Mouse (Mus musculus): ENCODE data around the gene Dgke. TPM values are rescaled to one million over a fixed set of nuclear protein-coding genes. Genes with fewer than 3 reads are reported as not detected.
"Not testable (repeated sequence)": the region's sequence is repeated elsewhere in the genome, so short reads cannot be mapped to it uniquely, and the experiment has no call there.

The Dgke gene
- polyA plus RNA-seq, 1 experiment: 12.8 TPM

DNA sequence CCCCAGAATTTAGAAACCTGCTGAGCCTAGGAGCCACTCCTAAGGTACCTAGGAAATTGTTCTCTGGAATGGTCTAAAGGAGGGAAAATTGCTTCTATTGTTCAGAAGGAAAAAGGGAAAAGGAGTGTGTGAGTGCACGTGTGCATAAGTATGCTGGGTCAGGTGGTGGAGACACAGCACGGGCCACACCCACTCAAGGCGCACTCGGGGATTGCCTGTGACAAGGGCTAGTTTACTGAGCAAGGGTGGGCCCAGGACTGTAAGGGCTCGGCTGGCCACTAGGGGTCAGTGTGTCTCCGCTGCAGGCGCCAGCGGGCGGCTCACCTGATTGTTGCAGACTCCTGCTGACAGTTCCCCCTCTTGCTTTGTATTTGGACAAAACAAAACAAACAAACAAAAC is 33.8 kb upstream of the Dgke start:
- no peak overlapping the region for H3K4me3 ChIP-seq (ENCODE audit: low read depth, low read length)
- no peak overlapping the region for H3K9ac ChIP-seq (ENCODE audit: low read depth, poor library complexity, severe bottlenecking)
- 0 out of 2 replicates have a peak, but pooled peaks cover 2% of the 10 kb centered on the region for H3K9me3 ChIP-seq (replicated peaks; ENCODE audit: control insufficient read depth, insufficient read depth, low read length, poor library complexity, severe bottlenecking)
- TF ChIP-seq POLR2A (IDR thresholded peaks at IDR 0.05; ENCODE audit: insufficient read depth, low read length) (no peak), EP300 (IDR thresholded peaks at IDR 0.05; ENCODE audit: insufficient read depth, low read depth, low read length) (no peak), CTCF (IDR thresholded peaks at IDR 0.05; ENCODE audit: low read depth, low read length) (peak; percentile 97)
- no peaks in the 10 kb centered on the region for H3K27me3 ChIP-seq (ENCODE audit: control insufficient read depth, insufficient read depth, low read length, poor library complexity, severe bottlenecking)
- H3K36me3 ChIP-seq (ENCODE audit: control insufficient read depth, insufficient read depth, low read length, poor library complexity, severe bottlenecking): no peaks in the 10 kb centered on the region
- H3K27ac ChIP-seq (ENCODE audit: insufficient read depth, low read length): no peak overlapping the region
- no peaks in the 10 kb centered on the region for H3K4me1 ChIP-seq (ENCODE audit: control insufficient read depth, insufficient read depth, low read length)

DNA sequence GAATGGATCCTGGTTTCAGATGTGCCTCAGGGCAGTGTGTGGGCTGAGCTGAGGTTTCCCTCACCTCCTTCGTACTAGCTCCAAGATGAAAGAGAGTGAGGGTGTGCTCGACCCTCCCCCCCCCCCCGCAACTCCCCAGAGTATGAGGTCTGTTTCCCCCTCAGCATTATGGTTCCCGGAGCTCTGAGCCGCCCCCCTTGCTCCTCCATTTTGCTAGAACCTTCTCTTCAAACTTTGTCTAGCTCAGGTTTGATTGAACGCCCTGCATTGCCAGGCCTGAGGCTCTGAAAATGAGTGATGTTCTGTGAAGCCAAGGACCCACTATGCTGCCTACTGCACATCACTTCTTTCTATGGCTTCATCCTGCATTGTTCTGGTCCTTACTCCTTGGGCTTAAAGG is 32.3 kb upstream of the Dgke start:
- no peaks in the 10 kb centered on the region for H3K27me3 ChIP-seq (ENCODE audit: control insufficient read depth, insufficient read depth, low read length, poor library complexity, severe bottlenecking)
- no peaks in the 10 kb centered on the region for H3K9me3 ChIP-seq (replicated peaks; ENCODE audit: control insufficient read depth, insufficient read depth, low read length, poor library complexity, severe bottlenecking)
- no peak overlapping the region for H3K9ac ChIP-seq (ENCODE audit: low read depth, poor library complexity, severe bottlenecking)
- H3K4me3 ChIP-seq (ENCODE audit: low read depth, low read length): no peak overlapping the region
- no peak overlapping the region for H3K27ac ChIP-seq (ENCODE audit: insufficient read depth, low read length)
- H3K4me1 ChIP-seq (ENCODE audit: control insufficient read depth, insufficient read depth, low read length): no peaks in the 10 kb centered on the region
- no peaks in the 10 kb centered on the region for H3K36me3 ChIP-seq (ENCODE audit: control insufficient read depth, insufficient read depth, low read length, poor library complexity, severe bottlenecking)
- TF ChIP-seq EP300 (IDR thresholded peaks at IDR 0.05; ENCODE audit: insufficient read depth, low read depth, low read length) (no peak), CTCF (IDR thresholded peaks at IDR 0.05; ENCODE audit: low read depth, low read length) (no peak), POLR2A (IDR thresholded peaks at IDR 0.05; ENCODE audit: insufficient read depth, low read length) (no peak)

DNA sequence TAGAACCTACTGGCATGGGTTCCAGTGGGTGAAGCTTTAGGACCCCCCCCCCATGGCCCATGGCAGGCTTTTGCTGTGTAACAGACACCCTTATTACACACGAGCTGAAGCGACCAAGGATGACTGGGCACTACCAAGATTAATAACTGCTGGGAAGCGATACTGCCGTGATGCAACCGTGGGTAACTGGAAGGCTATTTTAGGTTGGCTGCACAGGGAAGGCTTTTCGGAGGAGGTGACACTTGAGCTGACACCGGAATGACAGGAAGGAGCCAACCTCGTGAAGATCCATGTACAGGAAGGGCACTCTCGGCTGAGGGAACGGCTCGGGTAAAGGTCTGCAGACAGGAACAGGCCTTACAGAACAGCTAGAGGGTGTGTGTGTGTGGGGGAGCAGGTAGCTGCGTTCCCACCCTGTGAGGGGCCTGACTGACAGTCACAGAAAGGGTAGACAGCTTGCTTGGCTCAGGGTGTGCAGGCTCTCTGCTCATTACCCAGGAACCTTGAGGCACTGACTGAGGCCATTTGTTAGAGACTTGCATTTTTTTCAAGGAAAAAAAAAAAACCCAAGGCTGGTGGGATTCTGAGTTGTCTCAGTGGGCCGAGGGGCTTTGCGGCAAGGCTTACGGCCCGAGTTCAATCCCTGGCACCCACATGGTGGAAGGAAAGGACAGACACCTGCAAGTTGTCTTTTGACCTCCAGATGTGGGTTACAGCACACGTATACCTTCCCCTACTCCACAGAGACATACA is 31.6 kb upstream of the Dgke start:
- no peaks in the 10 kb centered on the region for H3K9me3 ChIP-seq (replicated peaks; ENCODE audit: control insufficient read depth, insufficient read depth, low read length, poor library complexity, severe bottlenecking)
- no peak overlapping the region for H3K27ac ChIP-seq (ENCODE audit: insufficient read depth, low read length)
- no peak overlapping the region for H3K4me3 ChIP-seq (ENCODE audit: low read depth, low read length)
- no peak overlapping the region for H3K9ac ChIP-seq (ENCODE audit: low read depth, poor library complexity, severe bottlenecking)
- no peaks in the 10 kb centered on the region for H3K27me3 ChIP-seq (ENCODE audit: control insufficient read depth, insufficient read depth, low read length, poor library complexity, severe bottlenecking)
- no peaks in the 10 kb centered on the region for H3K36me3 ChIP-seq (ENCODE audit: control insufficient read depth, insufficient read depth, low read length, poor library complexity, severe bottlenecking)
- H3K4me1 ChIP-seq (ENCODE audit: control insufficient read depth, insufficient read depth, low read length): no peaks in the 10 kb centered on the region
- TF ChIP-seq POLR2A (IDR thresholded peaks at IDR 0.05; ENCODE audit: insufficient read depth, low read length) (no peak), EP300 (IDR thresholded peaks at IDR 0.05; ENCODE audit: insufficient read depth, low read depth, low read length) (no peak), CTCF (IDR thresholded peaks at IDR 0.05; ENCODE audit: low read depth, low read length) (no peak)

DNA sequence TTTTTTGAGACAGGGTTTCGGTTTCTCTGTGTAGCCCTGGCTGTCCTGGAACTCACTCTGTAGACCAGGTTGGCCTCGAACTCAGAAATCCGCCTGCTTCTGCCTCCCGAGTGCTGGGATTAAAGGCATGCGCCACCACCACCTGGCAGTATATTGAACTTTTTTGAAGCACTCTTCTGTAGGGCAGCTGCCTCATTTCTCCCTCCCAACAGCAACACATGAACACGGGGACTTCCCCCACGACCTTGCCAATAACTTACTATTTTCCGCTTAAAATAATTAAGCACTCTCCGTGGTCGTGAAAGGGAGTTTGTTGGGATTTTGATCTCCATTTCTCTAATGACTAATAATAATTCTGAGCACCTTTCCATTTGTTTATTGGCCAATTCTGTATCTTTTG is 30.6 kb upstream of the Dgke start:
- H3K4me1 ChIP-seq (ENCODE audit: control insufficient read depth, insufficient read depth, low read length); H3K27me3 ChIP-seq (ENCODE audit: control insufficient read depth, insufficient read depth, low read length, poor library complexity, severe bottlenecking); H3K9me3 ChIP-seq (replicated peaks; ENCODE audit: control insufficient read depth, insufficient read depth, low read length, poor library complexity, severe bottlenecking); H3K9ac ChIP-seq (ENCODE audit: low read depth, poor library complexity, severe bottlenecking); H3K27ac ChIP-seq (ENCODE audit: insufficient read depth, low read length); H3K36me3 ChIP-seq (ENCODE audit: control insufficient read depth, insufficient read depth, low read length, poor library complexity, severe bottlenecking); H3K4me3 ChIP-seq (ENCODE audit: low read depth, low read length): not testable (repeated sequence)

DNA sequence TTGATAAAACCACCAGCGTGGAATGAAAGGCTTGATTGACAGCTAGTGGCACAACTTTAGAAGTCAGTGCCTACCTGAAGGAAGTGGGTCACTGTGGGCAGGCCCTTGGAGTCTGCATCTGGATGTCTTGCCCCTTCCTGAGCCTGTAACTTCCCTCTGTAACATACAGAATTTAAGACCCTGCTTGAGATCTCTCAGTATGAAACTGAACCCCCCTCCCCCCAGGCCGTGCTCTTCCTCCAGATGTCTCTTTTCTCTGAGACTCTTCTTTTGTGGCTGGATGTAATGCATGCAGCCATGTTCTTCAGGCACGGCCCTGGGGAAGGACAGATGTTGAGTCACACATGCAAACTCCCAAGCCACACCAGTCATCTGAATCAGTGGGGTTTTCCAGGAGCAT is 28.7 kb upstream of the Dgke start:
- Histone ChIP-seq H3K4me1 (ENCODE audit: control insufficient read depth, insufficient read depth, low read length) (no peaks in the 10 kb centered on the region), H3K4me3 (ENCODE audit: low read depth, low read length) (no peak overlapping the region), H3K36me3 (ENCODE audit: control insufficient read depth, insufficient read depth, low read length, poor library complexity, severe bottlenecking) (no peaks in the 10 kb centered on the region), H3K27ac (ENCODE audit: insufficient read depth, low read length) (no peak overlapping the region), H3K9ac (ENCODE audit: low read depth, poor library complexity, severe bottlenecking) (no peak overlapping the region), H3K27me3 (ENCODE audit: control insufficient read depth, insufficient read depth, low read length, poor library complexity, severe bottlenecking) (no peaks in the 10 kb centered on the region), H3K9me3 (replicated peaks; ENCODE audit: control insufficient read depth, insufficient read depth, low read length, poor library complexity, severe bottlenecking) (no peaks in the 10 kb centered on the region)
- no peak for TF ChIP-seq EP300 (IDR thresholded peaks at IDR 0.05; ENCODE audit: insufficient read depth, low read depth, low read length)
- no peak for TF ChIP-seq CTCF (IDR thresholded peaks at IDR 0.05; ENCODE audit: low read depth, low read length)
- TF ChIP-seq POLR2A (IDR thresholded peaks at IDR 0.05; ENCODE audit: insufficient read depth, low read length): no peak

DNA sequence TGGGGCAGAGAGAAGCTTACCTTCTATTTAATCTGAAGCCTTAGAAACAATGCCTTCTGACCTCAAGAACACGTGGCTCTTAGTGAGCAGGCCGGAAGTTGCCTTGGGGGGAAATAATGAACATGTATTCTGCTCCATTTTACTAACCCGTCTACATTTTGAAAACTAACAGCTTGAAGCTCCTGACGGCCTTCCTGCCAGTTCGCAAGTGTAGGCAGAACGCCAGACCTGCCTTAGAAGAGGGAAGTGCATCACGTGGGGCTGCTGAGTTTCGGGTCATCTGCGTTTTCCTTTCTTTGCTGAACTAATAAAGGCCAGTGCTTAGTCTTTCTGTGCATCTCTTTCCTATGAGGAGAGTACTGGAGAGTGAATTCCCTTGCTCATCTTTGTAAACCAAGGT is 26.1 kb upstream of the Dgke start:
- Histone ChIP-seq H3K36me3 (ENCODE audit: control insufficient read depth, insufficient read depth, low read length, poor library complexity, severe bottlenecking) (no peaks in the 10 kb centered on the region), H3K9me3 (replicated peaks; ENCODE audit: control insufficient read depth, insufficient read depth, low read length, poor library complexity, severe bottlenecking) (no peaks in the 10 kb centered on the region), H3K27ac (ENCODE audit: insufficient read depth, low read length) (no peak overlapping the region), H3K27me3 (ENCODE audit: control insufficient read depth, insufficient read depth, low read length, poor library complexity, severe bottlenecking) (no peaks in the 10 kb centered on the region), H3K4me3 (ENCODE audit: low read depth, low read length) (no peak overlapping the region), H3K4me1 (ENCODE audit: control insufficient read depth, insufficient read depth, low read length) (no peaks in the 10 kb centered on the region), H3K9ac (ENCODE audit: low read depth, poor library complexity, severe bottlenecking) (no peak overlapping the region)
- TF ChIP-seq EP300 (IDR thresholded peaks at IDR 0.05; ENCODE audit: insufficient read depth, low read depth, low read length) (no peak), CTCF (IDR thresholded peaks at IDR 0.05; ENCODE audit: low read depth, low read length) (no peak), POLR2A (IDR thresholded peaks at IDR 0.05; ENCODE audit: insufficient read depth, low read length) (no peak)

DNA sequence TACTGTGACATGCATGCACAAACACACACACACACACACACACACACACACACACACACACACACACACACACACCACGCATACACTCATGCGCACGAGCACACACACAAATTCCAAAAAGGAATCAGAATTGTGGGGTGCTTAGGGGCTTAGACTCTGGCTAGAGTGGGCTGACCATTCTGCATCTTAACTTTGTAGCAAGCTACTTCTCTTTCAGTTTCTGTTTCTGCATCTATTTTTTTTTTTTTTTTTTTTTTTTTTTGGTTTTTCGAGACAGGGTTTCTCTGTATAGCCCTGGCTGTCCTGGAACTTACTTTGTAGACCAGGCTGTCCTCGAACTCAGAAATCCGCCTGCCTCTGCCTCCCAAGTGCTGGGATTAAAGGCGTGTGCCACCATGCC is 23.7 kb upstream of the Dgke start:
- not testable (repeated sequence) for H3K27me3 ChIP-seq (ENCODE audit: control insufficient read depth, insufficient read depth, low read length, poor library complexity, severe bottlenecking); H3K4me3 ChIP-seq (ENCODE audit: low read depth, low read length); H3K27ac ChIP-seq (ENCODE audit: insufficient read depth, low read length); H3K36me3 ChIP-seq (ENCODE audit: control insufficient read depth, insufficient read depth, low read length, poor library complexity, severe bottlenecking); H3K9ac ChIP-seq (ENCODE audit: low read depth, poor library complexity, severe bottlenecking); H3K9me3 ChIP-seq (replicated peaks; ENCODE audit: control insufficient read depth, insufficient read depth, low read length, poor library complexity, severe bottlenecking); H3K4me1 ChIP-seq (ENCODE audit: control insufficient read depth, insufficient read depth, low read length)
